Mouse (Mus musculus): ENCODE results near the gene Sbf1.
A peak's percentile ranks its signal among the peaks of the same experiment; 100 is the strongest.

Gene Sbf1

GRCm38 (mm10) chr15:89315190-89315731 lies at the start of gene Sbf1:
Gene Sbf1, minus strand, starts transcription at chr15:89315311.
- peak; percentile 99 for DNase-seq

DNA sequence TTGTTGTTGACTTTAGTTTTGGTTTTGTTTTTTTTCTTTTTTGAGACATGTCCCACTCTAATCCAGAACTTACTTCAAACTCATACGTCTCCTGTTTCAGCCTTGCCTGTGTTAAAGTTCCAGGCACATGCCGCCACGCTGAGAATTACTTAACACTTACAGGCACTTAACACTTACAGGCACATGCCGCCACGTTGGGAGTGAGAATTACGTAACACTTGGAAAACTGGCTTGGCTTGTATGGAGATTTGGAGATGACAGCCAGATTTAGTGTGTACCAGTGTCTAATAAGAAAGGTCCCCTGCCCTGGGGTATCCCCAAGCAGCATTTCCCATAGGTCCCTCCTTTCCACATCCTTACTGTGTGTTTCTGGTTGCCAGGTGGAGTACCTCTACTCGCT lies 47.9 kb upstream of the Sbf1 start:
- no peak for DNase-seq

- DNase-seq, result no peak
Observed at GRCm38 (mm10) chr15:89358784-89359183, 43.7 kb upstream of the Sbf1 start.

DNA sequence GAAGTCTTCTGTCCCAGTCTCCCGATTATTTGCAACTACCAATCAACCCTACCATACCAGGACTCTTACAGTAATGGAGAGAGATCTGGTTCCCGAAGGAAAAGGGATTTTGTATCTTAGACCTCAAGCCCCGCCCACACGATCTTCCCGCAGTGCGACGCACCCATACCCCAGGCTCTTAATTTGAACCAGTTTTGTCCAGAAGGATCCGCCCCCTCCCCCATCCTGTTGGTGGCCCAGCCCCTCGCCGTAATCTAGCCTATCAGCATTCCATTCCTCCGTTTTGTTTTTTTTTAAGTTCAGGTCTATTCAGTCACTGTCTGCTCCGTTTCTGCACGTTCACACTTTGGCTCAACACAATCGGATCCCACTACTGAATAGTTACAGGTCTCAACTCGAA lies 41.3 kb upstream of the Sbf1 start:
- DNase-seq, result peak; percentile 65

- DNase-seq, result peak; percentile 97
Observed at GRCm38 (mm10) chr15:89355241-89356187, 40.4 kb upstream of the Sbf1 start, which contains the start of the genes Lmf2 and Ncaph2. Gene Lmf2, minus strand, starts transcription at chr15:89355659. Gene Ncaph2, plus strand, starts transcription at chr15:89355719.

DNA sequence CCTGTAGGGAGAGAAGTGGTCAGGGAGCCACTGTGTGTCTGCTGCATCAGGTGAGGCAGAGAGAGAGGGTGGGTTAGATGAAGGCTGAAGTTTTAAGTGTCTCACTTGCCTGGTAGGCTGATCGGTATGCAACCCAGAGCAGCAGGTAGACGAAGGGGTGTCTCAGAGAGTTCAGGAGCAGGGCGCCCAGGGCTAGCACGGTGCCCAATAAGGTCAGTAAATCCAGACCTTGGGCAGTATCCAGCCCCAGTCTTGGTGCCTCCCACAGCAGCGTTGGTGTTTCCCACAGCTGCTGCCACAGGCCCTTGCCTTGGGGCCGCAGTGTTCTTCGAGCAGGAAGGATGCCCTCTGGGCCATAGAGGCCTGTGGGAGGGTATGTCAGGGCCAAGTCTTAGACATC lies 39.3 kb upstream of the Sbf1 start:
- no peak for DNase-seq

DNA sequence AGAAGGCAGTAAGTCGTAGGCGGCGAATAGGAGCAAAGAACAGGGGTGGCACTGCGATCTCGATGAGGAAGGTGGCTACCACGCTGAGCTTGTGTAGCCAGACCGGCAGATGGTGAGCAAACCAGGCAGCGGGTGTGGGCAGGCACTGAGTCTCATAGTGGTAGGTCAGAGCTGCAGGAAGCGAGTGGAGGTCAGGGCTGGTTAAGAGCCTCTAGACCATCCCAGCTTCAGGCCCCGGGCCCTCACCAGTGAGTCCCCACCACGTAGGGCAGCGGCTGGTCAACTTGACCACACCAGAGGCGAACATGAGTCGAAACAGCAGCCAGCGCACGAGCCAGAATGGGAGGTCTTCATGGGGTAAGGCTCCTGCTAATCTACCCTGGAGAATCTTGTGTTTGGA lies 38.7 kb upstream of the Sbf1 start:
- no peak for DNase-seq

DNA sequence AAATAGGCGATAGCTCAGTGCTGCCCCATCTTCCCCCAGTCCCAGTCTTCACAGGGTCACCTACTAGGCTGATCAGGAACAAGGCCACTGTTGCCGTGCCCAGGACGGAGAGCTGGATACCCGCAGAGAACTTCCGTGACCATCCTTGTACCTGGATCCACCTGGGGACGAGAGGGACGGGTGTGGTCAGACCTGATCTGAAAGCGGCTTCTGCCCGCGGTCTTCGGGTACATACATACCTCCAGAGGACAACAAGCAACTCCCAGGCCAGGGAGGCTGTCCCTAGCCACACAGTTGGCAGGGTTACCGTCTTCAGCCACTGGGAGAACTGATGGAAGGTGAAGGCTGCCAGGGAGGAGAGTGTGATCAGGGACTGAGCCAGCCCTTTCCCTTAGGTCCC lies 37.7 kb upstream of the Sbf1 start:
- DNase-seq, result no peak

DNA sequence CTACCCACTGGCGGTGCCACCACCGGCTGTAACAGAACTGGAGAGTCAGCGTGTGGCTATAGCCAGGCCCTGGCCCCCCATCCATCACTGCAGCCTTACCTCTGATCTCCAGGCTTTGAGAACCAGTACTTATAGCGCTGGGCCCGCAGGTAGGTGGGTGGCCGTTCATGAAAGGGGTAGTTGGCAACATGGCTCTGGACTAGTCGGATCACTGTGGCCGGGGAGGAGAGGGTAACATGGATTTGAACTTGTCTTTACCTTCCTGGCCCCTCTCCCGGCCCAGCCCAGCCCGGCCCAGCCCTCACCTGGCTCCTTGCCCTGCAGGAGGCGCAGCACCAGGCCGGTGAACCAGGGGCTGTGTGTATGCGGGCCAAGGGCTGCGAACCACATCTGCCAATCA lies 36.9 kb upstream of the Sbf1 start:
- no peak for DNase-seq

- DNase-seq, result no peak
Observed at GRCm38 (mm10) chr15:89351302-89351701, 36.2 kb upstream of the Sbf1 start.

DNA sequence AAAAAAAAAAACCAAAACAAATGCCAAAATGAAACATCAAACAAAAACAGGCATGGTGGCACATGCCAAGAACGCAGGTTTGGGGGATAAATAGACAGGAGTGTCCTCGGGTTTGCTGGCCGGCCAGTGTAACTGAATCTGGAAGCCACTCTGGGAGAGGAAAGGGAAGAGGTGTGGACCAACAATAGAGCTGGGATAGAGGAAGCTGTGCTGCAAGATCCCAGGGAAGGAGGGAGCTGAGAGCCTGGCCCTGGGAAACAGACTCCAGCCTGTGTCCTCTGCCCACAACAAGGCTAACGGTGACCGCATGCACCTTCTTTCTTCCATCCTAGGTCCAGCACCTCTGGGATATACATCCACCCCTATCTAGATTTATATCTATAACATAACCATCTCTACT lies 35.3 kb upstream of the Sbf1 start:
- no peak for DNase-seq

GRCm38 (mm10) chr15:89343325-89343724 lies 28.2 kb upstream of the Sbf1 start:
- no peak for DNase-seq

- DNase-seq, result no peak
Observed at GRCm38 (mm10) chr15:89341678-89342077, 26.6 kb upstream of the Sbf1 start.

GRCm38 (mm10) chr15:89340136-89340535 lies 25.0 kb upstream of the Sbf1 start:
- DNase-seq, result no peak

GRCm38 (mm10) chr15:89339696-89340095 lies 24.6 kb upstream of the Sbf1 start:
- DNase-seq, result no peak

- no peak for DNase-seq
Observed at GRCm38 (mm10) chr15:89336422-89336821, 21.3 kb upstream of the Sbf1 start.

DNA sequence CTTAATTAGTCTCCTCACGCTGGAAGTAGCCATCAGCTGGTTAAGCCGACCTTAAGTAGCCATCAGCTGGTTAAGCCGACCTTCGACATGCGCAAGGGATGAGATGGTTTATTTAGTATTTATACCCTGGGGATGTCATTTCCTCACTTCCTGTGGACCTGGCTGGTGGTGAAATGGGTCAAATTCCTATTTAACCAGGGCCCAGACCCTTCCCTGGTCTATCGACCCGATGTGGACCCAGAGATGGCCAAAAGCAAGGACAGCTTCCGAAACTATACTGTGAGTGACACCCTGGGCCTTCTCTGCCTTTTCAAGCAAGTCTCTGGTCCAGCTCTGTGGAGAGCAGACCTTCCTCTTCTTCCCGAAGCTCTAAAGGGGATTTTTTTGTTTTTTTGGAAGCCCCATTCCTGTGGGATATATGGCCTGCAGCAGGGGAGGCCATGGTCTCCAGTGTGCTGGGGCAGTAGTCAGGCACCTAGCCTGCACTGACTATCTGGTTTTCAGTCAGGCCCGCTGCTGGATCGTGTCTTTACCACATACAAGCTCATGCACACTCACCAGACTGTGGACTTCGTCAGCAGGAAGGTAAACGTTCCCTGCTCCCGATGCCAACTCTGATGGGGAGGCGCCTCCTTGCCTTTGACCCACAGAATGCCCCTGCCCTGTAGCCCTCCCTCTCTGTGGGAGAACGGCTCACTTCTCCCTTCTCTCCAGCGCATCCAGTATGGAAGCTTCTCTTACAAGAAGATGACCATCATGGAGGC lies 19.8 kb upstream of the Sbf1 start:
- DNase-seq, result peak; percentile 57

- DNase-seq, result peak; percentile 97
Observed at GRCm38 (mm10) chr15:89334271-89334670, 19.2 kb upstream of the Sbf1 start, which contains the start of gene Miox. Gene Miox, plus strand, starts transcription at chr15:89334398.

DNA sequence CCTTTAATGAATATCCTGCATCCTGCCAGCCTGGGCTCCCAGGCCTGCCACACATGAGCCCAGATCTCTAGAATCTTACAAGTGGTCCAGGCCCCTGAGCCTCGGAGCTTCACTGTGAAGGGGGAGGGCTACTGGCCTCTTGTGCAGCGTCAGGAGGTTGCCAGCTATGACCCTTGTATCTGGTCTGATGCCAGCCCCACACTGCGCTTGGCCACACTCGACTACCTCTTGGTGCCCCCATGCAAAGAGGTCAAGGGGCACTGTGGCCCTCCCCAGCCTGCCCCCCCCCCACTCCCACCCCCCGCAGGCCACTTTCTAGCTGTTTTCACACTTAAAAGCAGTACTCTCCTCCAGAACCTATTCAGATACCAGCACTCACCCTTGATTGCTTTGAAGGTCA lies 11.3 kb upstream of the Sbf1 start:
- DNase-seq, result peak; percentile 89

DNA sequence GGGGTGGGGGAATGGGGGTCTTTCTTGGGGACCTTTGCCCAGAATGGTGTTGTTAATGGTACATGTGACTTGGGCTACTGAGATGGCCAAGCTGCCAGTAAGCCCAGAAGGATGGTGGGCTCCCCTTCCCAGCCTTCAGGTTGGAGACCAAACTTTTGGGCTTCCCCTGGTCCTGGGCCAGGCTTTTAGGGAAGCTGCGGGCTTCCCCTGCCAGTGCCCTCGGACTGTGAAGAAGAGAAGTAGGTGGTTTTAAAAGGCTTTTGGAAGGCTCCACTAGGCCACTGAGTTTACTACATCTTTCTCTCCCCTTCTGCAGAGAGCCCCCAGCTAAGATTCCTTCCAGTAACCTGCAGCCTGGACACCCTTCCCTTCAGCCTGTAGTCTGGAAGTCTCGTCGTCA lies 8.5 kb upstream of the Sbf1 start:
- DNase-seq, result no peak

GRCm38 (mm10) chr15:89322670-89323522 lies 7.8 kb upstream of the Sbf1 start, which contains the start of gene Adm2:
Gene Adm2, plus strand, starts transcription at chr15:89322720.
- DNase-seq, result no peak

GRCm38 (mm10) chr15:89321264-89321663 lies 6.2 kb upstream of the Sbf1 start:
- DNase-seq, result no peak

Data from kidney, adult 9 months (tissue).